Mouse (Mus musculus) liver, embryonic 12.5 days (tissue): Measurements from ENCODE around the gene Camkk1. TPM values are rescaled to one million over a fixed set of nuclear protein-coding genes. Genes with fewer than 3 reads are reported as not detected.

Source experiments
- ATAC-seq: fragments of 200-750 bp; cut with Nextera tagmentation; 2 replicates; pipeline ENCODE4 v1.8.0; 2017; ENCODE audit warnings: moderate number of reproducible peaks, mild to moderate bottlenecking, moderate library complexity
- H3K27ac ChIP-seq: fragments of 300-500 bp; sonication (generic); 2 replicates; pipeline ENCODE4 v1.5.1; 2016; ENCODE audit warnings: mild to moderate bottlenecking
- H3K27me3 ChIP-seq: fragments of 300-500 bp; sonication (generic); replicated peaks from 2 replicates; pipeline ENCODE4 v1.6.1; 2016; ENCODE audit warnings: mild to moderate bottlenecking, moderate library complexity
- H3K36me3 ChIP-seq: fragments of 300-500 bp; sonication (generic); 2 replicates; pipeline ENCODE4 v1.6.1; 2016; ENCODE audit warnings: mild to moderate bottlenecking, moderate library complexity
- H3K4me1 ChIP-seq: fragments of 300-500 bp; sonication (generic); 2 replicates; pipeline ENCODE4 v1.6.1; 2016
- H3K4me2 ChIP-seq: fragments of 300-500 bp; sonication (generic); 2 replicates; pipeline ENCODE4 v1.6.1; 2016; ENCODE audit warnings: mild to moderate bottlenecking, moderate library complexity
- H3K4me3 ChIP-seq: fragments of 300-500 bp; sonication (generic); 2 replicates; pipeline ENCODE4 v1.5.1; 2016; ENCODE audit warnings: mild to moderate bottlenecking, moderate library complexity
- H3K9ac ChIP-seq: fragments of 300-500 bp; sonication (generic); 2 replicates; pipeline ENCODE4 v1.6.1; 2016; ENCODE audit warnings: mild to moderate bottlenecking, moderate library complexity
- H3K9me3 ChIP-seq: fragments of 300-500 bp; sonication (generic); replicated peaks from 2 replicates; pipeline ENCODE4 v1.6.1; 2016; ENCODE audit warnings: mild to moderate bottlenecking, moderate library complexity
- WGBS: fragments of 180-500 bp; shearing (Covaris S2); methylation state at CpG from one replicate; pipeline ENCODE4 v1.1.7; 2016; ENCODE audit not compliant: insufficient replicate concordance; 5-methylcytosine and 5-hydroxymethylcytosine counted together
- polyA plus RNA-seq: library from polyadenylated mRNA; unstranded; fragments of >200 nt; fragmentation: Nextera tagmentation; extraction: Ambion mirVana; gene quantifications from 2 replicates; pipeline ENCODE4 v1.2.1, GENCODE M21; 2016

Gene Camkk1
- polyA plus RNA-seq, 1 experiment from 2014 or later, result 1.9 TPM

- Histone ChIP-seq H3K9me3 (no peaks in the 10 kb centered on the region), H3K36me3 (no peaks in the 10 kb centered on the region), H3K4me3 (no peak overlapping the region), H3K9ac (no peak overlapping the region), H3K4me2 (no peak overlapping the region), H3K27me3 (no peaks in the 10 kb centered on the region), H3K4me1 (peaks cover 36% of the 10 kb centered on the region), H3K27ac (peak overlapping the region; percentile 18; the same call in 1 of the 2 replicates)
- ATAC-seq, result no peak
- WGBS, result 36% methylated on average over 13 of the region's 13 CpGs
These were observed 21.1 kb upstream of the Camkk1 start for GRCm38 (mm10) chr11:72997529-72998326.

DNA sequence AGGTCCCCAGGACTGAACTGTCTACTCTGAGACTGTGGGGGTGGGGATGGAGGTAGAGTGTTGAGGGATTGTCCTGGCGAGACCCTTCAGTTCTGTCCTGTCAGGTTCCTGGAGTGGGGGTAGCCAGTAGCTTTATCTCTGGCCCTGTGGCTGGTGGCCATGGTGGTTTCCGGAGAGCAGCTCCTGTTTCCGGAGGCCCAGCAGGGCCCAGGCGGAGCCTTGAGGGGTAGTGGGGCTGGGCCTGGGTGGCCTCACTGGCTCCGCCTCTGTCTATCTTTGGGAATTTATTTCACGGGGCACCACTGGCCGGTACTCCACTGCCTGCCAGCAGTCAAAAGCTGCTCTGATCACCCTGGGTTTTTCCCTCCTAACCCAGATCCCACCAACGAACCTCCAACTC, 20.0 kb upstream of the Camkk1 start, which contains the start of gene P2rx1:
Gene P2rx1 (plus strand): TSS at position 333 of the 400 bp plus-strand sequence.
- peak within 1 kb of the TSS; percentile 52 for H3K4me2 ChIP-seq

DNA sequence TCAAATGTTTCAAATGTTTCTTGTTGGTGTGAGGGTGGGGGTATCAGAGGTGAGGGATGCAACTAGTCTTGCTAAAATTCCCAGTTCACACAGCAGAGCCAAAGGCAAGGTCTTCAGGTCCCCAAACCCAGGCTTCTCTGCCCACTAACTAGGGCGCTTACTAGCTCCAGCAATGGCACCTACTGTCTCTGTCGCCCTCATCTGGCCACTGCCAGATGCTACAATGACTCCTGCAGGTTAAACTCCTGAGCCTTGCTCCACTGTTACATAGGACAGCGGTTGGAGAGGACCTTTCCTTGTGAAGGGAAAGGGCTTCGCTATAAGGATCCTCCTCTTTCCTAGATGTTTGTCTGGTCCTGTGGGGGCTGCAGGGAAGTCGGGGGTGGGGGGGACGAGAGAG, 17.8 kb upstream of the Camkk1 start:
- Histone ChIP-seq H3K27ac (no peak overlapping the region), H3K9me3 (no peaks in the 10 kb centered on the region), H3K4me1 (peaks cover 23% of the 10 kb centered on the region), H3K36me3 (no peaks in the 10 kb centered on the region), H3K4me3 (no peak overlapping the region), H3K27me3 (no peaks in the 10 kb centered on the region), H3K9ac (no peak overlapping the region), H3K4me2 (peak overlapping the region; percentile 52)
- WGBS, result 8% methylated on average over 6 of the region's 6 CpGs
- peak; percentile 48; the same call in 1 of the 2 replicates for ATAC-seq

More for the DNA sequence above, 20.0 kb upstream of the Camkk1 start, which contains the start of gene P2rx1:
- 13% methylated on average over 8 of the region's 8 CpGs for WGBS
- H3K4me1 ChIP-seq, result peaks cover 25% of the 10 kb centered on the region
- H3K4me3 ChIP-seq, result peak within 1 kb of the TSS; percentile 31
- H3K9ac ChIP-seq, result no peak within 1 kb of the TSS
- H3K27ac ChIP-seq, result peak within 1 kb of the TSS; percentile 28; the same call in 1 of the 2 replicates
- no peaks in the 10 kb centered on the region for H3K9me3 ChIP-seq
- peak; percentile 79 for ATAC-seq
- no peaks in the 10 kb centered on the region for H3K27me3 ChIP-seq
- H3K36me3 ChIP-seq, result no peaks in the 10 kb centered on the region

DNA sequence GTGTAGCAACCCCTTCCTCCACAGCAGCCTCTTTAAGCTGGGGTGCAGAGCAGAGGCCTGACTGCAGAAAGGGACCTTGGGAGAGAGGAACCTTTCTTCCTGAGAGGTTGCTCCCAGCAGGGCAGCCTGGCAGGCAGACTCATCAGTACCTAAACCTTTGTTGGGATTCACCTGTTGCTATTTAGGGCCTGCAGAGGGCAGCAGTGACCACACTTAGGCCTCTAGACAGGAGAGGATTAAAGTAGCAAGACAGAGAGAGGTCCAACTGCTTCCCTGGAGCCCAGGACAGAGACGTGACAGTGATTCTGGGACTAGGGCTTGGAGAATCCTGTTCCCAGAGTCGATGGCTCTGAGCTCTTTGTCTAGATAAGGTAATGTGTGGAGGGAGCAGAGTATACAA, 12.4 kb upstream of the Camkk1 start:
- 18% methylated on average over 2 of the region's 2 CpGs for WGBS
- no peaks in the 10 kb centered on the region; the same call in 1 of the 2 replicates for H3K27me3 ChIP-seq
- no peaks in the 10 kb centered on the region; the same call in 1 of the 2 replicates for H3K4me1 ChIP-seq
- ATAC-seq, result no peak; the same call in 1 of the 2 replicates
- H3K27ac ChIP-seq, result no peak overlapping the region
- no peak overlapping the region for H3K4me3 ChIP-seq
- no peaks in the 10 kb centered on the region for H3K36me3 ChIP-seq
- no peaks in the 10 kb centered on the region for H3K9me3 ChIP-seq
- no peak overlapping the region for H3K9ac ChIP-seq
- H3K4me2 ChIP-seq, result no peak overlapping the region

DNA sequence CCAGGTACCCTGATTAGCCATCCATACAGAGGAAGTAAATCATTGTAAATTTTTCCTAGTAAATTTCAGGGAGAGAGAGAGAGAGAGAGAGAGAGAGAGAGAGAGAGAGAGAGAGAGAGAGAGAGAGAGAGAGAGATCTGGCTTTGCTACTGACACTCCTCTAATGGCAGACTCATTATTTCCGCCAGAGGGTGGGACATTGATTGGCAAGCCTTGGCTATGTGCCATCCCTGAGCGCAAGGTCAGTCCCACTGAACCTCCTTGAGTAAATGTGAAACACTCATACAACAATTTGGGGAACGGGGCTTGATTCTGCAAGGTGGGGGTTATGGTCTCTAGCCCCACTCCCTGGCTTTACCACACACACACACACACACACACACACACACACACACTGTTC, 11.7 kb upstream of the Camkk1 start:
- 73% methylated on average over 3 of the region's 3 CpGs for WGBS
- H3K4me3 ChIP-seq, result no peak overlapping the region
- ATAC-seq, result no peak
- no peak overlapping the region for H3K9ac ChIP-seq
- no peak overlapping the region for H3K4me2 ChIP-seq
- H3K27ac ChIP-seq, result no peak overlapping the region
- H3K9me3 ChIP-seq, result no peaks in the 10 kb centered on the region
- H3K36me3 ChIP-seq, result no peaks in the 10 kb centered on the region
- H3K27me3 ChIP-seq, result no peaks in the 10 kb centered on the region; the same call in 1 of the 2 replicates
- H3K4me1 ChIP-seq, result no peaks in the 10 kb centered on the region; the same call in 1 of the 2 replicates

DNA sequence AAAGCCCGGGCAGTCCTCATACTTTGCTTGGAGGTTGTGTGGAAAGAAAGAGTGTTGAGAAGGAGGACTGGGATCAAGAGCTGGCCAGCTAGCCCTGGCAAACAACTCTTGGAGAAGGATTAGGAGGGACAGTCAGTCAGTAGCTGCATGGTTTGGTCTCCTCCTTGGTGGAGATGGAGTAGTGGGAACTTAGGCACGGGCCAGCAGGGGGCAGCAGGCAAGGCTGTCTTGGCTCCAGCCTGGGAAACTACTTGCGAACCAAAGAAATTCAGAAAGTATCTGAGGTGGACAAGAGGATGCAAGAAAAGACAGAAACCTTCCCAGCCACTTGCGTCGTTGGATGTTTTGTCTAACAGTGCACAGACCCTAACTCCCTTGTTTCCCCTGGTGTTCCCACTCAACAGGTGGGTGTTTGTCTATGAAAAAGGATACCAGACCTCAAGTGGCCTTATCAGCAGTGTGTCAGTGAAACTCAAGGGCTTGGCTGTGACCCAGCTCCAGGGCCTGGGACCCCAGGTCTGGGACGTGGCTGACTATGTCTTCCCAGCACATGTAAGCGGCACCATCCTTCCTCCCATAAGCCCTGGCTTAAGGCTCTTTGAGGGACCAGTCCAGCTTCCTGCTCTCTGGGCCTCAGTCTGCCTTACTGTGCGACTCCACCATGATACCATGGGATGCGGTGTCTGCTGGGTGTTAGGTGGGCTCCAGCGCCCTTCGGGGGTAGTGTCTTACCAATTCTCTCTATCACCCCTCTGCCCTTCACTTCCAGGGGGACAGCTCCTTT, 10.9 kb upstream of the Camkk1 start:
- no peaks in the 10 kb centered on the region for H3K9me3 ChIP-seq
- no peaks in the 10 kb centered on the region for H3K36me3 ChIP-seq
- H3K27ac ChIP-seq, result no peak overlapping the region
- H3K27me3 ChIP-seq, result no peaks in the 10 kb centered on the region; the same call in 1 of the 2 replicates
- H3K9ac ChIP-seq, result no peak overlapping the region
- 0 out of 2 replicates have a peak, but pooled peaks have one; percentile 24 for ATAC-seq
- no peak overlapping the region for H3K4me3 ChIP-seq
- no peak overlapping the region for H3K4me2 ChIP-seq
- 63% methylated on average over 11 of the region's 11 CpGs for WGBS
- H3K4me1 ChIP-seq, result no peaks in the 10 kb centered on the region; the same call in 1 of the 2 replicates

GRCm38 (mm10) chr11:73008826-73009225, 10.0 kb upstream of the Camkk1 start:
- Histone ChIP-seq H3K4me1 (no peaks in the 10 kb centered on the region; the same call in 1 of the 2 replicates), H3K36me3 (no peaks in the 10 kb centered on the region), H3K9ac (no peak overlapping the region), H3K9me3 (no peaks in the 10 kb centered on the region), H3K4me3 (no peak overlapping the region), H3K4me2 (no peak overlapping the region), H3K27ac (no peak overlapping the region), H3K27me3 (no peaks in the 10 kb centered on the region; the same call in 1 of the 2 replicates)
- WGBS, result 78% methylated on average over 2 of the region's 2 CpGs
- ATAC-seq, result no peak

DNA sequence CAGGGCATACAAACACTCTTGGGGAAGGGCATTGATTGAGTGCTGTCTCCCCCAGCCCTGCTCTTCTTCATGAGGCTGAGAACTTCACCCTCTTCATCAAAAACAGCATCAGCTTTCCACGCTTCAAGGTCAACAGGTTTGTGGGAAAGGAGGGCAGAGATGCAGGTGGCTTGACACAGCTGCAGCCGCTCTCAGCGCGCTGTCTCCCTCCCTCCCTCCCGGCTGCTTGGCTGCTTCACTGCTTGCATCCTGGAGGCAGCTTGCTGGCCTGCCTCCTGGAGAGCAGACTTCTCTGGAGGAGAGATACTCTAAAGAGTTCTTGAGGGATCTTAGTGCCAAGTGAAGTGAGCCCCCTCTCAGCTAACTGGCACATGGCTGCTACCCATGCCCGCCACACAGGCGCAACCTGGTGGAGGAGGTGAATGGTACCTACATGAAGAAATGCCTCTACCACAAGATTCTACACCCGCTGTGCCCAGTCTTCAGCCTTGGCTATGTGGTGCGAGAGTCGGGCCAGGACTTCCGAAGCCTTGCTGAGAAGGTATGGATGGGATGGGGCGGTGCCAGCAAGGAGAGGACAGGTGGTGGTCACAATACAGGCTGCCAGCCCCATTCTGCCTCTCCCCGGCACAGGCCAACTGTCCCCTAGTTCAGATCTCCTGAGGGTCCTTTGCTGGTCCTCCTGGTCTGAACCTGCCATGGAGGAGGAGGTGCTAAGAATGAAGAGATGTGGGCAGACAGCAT, 9.1 kb upstream of the Camkk1 start:
- H3K4me3 ChIP-seq, result no peak overlapping the region
- ATAC-seq, result no peak
- WGBS, result 77% methylated on average over 13 of the region's 13 CpGs
- H3K9ac ChIP-seq, result no peak overlapping the region
- no peaks in the 10 kb centered on the region for H3K36me3 ChIP-seq
- H3K4me1 ChIP-seq, result no peaks in the 10 kb centered on the region; the same call in 1 of the 2 replicates
- H3K27me3 ChIP-seq, result no peaks in the 10 kb centered on the region; the same call in 1 of the 2 replicates
- no peak overlapping the region for H3K4me2 ChIP-seq
- H3K27ac ChIP-seq, result no peak overlapping the region
- H3K9me3 ChIP-seq, result no peaks in the 10 kb centered on the region

GRCm38 (mm10) chr11:73013981-73014380, 4.8 kb upstream of the Camkk1 start:
- H3K4me2 ChIP-seq, result no peak overlapping the region
- no peak overlapping the region for H3K27ac ChIP-seq
- H3K36me3 ChIP-seq, result no peaks in the 10 kb centered on the region
- no peak overlapping the region for H3K9ac ChIP-seq
- WGBS, result 71% methylated on average over 5 of the region's 5 CpGs
- ATAC-seq, result no peak
- no peaks in the 10 kb centered on the region for H3K9me3 ChIP-seq
- H3K4me3 ChIP-seq, result no peak overlapping the region
- H3K4me1 ChIP-seq, result peaks cover 9% of the 10 kb centered on the region
- peaks cover 23% of the 10 kb centered on the region for H3K27me3 ChIP-seq

DNA sequence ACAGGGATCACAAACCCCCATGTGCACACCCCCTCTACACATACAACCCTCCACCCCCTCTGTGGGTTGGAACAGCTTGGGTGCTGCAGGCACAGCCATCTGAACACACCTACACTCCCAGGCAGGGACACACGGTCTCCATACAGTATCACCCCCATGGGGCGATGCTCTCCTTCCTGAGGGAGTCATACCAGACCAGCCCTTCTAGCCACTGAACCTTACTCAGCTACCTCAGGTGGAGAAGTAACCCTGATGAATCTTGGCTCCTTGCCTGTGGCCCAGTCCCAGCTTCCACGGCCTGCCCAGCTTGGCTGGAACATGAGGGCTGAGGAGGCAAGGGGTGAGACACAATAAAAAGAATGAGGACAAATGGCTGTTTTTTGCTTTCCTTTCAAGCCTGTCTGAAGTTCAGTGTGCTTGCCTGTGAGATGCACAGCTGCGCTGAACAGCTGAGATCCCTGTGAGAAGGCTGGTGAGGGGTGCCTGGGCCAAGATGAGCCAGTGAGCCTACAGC, 3.9 kb upstream of the Camkk1 start:
- Histone ChIP-seq H3K36me3 (no peaks in the 10 kb centered on the region), H3K9me3 (no peaks in the 10 kb centered on the region), H3K4me1 (peaks cover 18% of the 10 kb centered on the region), H3K4me3 (no peak overlapping the region), H3K4me2 (no peak overlapping the region), H3K27ac (no peak overlapping the region), H3K27me3 (peaks cover 32% of the 10 kb centered on the region), H3K9ac (no peak overlapping the region)
- no peak for ATAC-seq
- WGBS, result 73% methylated on average over 4 of the region's 4 CpGs

- no peak overlapping the region for H3K4me2 ChIP-seq
- H3K27me3 ChIP-seq, result peaks cover 39% of the 10 kb centered on the region
- no peaks in the 10 kb centered on the region for H3K36me3 ChIP-seq
- H3K4me3 ChIP-seq, result no peak overlapping the region
- ATAC-seq, result no peak
- no peak overlapping the region for H3K27ac ChIP-seq
- no peaks in the 10 kb centered on the region for H3K9me3 ChIP-seq
- peaks cover 18% of the 10 kb centered on the region for H3K4me1 ChIP-seq
- no peak overlapping the region for H3K9ac ChIP-seq
- WGBS, result 68% methylated on average over 5 of the region's 5 CpGs
These were observed 3.3 kb upstream of the Camkk1 start for GRCm38 (mm10) chr11:73015391-73016102.
